Mouse (Mus musculus) myocyte (in vitro differentiated cells): Measurements from ENCODE around the gene Anapc7. TPM values are rescaled to one million over a fixed set of nuclear protein-coding genes. Genes with fewer than 3 reads are reported as not detected.
"Not testable (repeated sequence)": the region's sequence is repeated elsewhere in the genome, so short reads cannot be mapped to it uniquely, and the experiment has no call there.

Experiments used
- H3K27me3 ChIP-seq: one replicate; pipeline ENCODE4 v1.6.1; 2011; ENCODE audit not compliant: control insufficient read depth, insufficient read depth, insufficient read length
- H3K36me3 ChIP-seq: one replicate; pipeline ENCODE4 v1.6.1; 2011; ENCODE audit not compliant: control insufficient read depth, insufficient read depth
- H3K4me2 ChIP-seq: one replicate; pipeline ENCODE4 v1.6.1; 2011; ENCODE audit warnings: low read depth, control low read depth
- H3K4me3 ChIP-seq: one replicate; pipeline ENCODE4 v1.5.1; 2011; ENCODE audit warnings: mild to moderate bottlenecking, control low read depth, moderate library complexity
- H3K79me2 ChIP-seq: one replicate; pipeline ENCODE4 v1.6.1; 2011; ENCODE audit not compliant: control insufficient read depth, insufficient read depth
- H3ac ChIP-seq: one replicate; pipeline ENCODE4 v1.6.1; 2011; ENCODE audit not compliant: control insufficient read depth, insufficient read length
- CEBPB ChIP-seq: IDR thresholded peaks from 2 replicates; pipeline ENCODE4 v1.6.1; 2011; ENCODE audit warnings: mild to moderate bottlenecking, moderate library complexity; ENCODE audit not compliant: poor library complexity, insufficient read depth, severe bottlenecking
- E2F4 ChIP-seq: IDR thresholded peaks from one replicate; pipeline ENCODE4 v1.6.1; 2011; ENCODE audit warnings: mild to moderate bottlenecking, control low read depth, moderate library complexity; ENCODE audit not compliant: insufficient read depth
- MAX ChIP-seq: IDR thresholded peaks from one replicate; pipeline ENCODE4 v1.6.1; 2011; ENCODE audit warnings: low read depth, mild to moderate bottlenecking, control low read depth
- MYOD1 ChIP-seq, 3 experiments: IDR thresholded peaks; one replicate each; pipeline ENCODE4 v1.6.1; 2011; ENCODE audit warnings: control low read depth in 2 of 3, low read depth in 2 of 3, mild to moderate bottlenecking in 2 of 3, moderate library complexity in 1 of 3; ENCODE audit not compliant: insufficient read length in 2 of 3, control insufficient read depth in 1 of 3
- MYOG ChIP-seq, 3 experiments: IDR thresholded peaks; one replicate each; pipeline ENCODE4 v1.6.1; 2011; ENCODE audit warnings: control low read depth in 2 of 3, low read depth in 2 of 3, mild to moderate bottlenecking in 2 of 3; ENCODE audit not compliant: insufficient read length in 2 of 3, control insufficient read depth in 1 of 3, insufficient read depth in 1 of 3
- POLR2A ChIP-seq: IDR thresholded peaks from one replicate; pipeline ENCODE4 v1.6.1; 2011; ENCODE audit warnings: low read depth, mild to moderate bottlenecking, control low read depth, moderate library complexity; ENCODE audit not compliant: insufficient read length
- POLR2AphosphoS2 ChIP-seq: IDR thresholded peaks from one replicate; pipeline ENCODE4 v1.6.1; 2011; ENCODE audit warnings: low read depth, control low read depth; ENCODE audit not compliant: insufficient read length
- REST ChIP-seq: IDR thresholded peaks from one replicate; pipeline ENCODE4 v1.6.1; 2011; ENCODE audit warnings: mild to moderate bottlenecking, control low read depth, moderate library complexity; ENCODE audit not compliant: insufficient read depth, insufficient read length
- SRF ChIP-seq: IDR thresholded peaks from one replicate; pipeline ENCODE4 v1.6.1; 2011; ENCODE audit warnings: low read depth; ENCODE audit not compliant: control insufficient read depth, insufficient read length
- TCF12 ChIP-seq: IDR thresholded peaks from one replicate; pipeline ENCODE4 v1.6.1; 2011; ENCODE audit warnings: mild to moderate bottlenecking, control low read depth; ENCODE audit not compliant: poor library complexity, insufficient read depth, severe bottlenecking
- TCF3 ChIP-seq: IDR thresholded peaks from one replicate; pipeline ENCODE4 v1.6.1; 2011; ENCODE audit warnings: low read depth, control low read depth; ENCODE audit not compliant: insufficient read length
- USF1 ChIP-seq: IDR thresholded peaks from one replicate; pipeline ENCODE4 v1.6.1; 2011; ENCODE audit warnings: low read depth, mild to moderate bottlenecking, control low read depth, moderate library complexity
- polyA plus RNA-seq: library from polyadenylated mRNA; unstranded; fragments of >200 nt; fragmentation: generic; extraction: Trizol; gene quantifications from one replicate; pipeline ENCODE4 v1.2.1, GENCODE M21; 2012; ENCODE audit warnings: missing spikeins

Anapc7 gene
- polyA plus RNA-seq, 1 experiment, result 62.7 TPM

- Histone ChIP-seq H3K79me2 (no peaks in the 10 kb centered on the region), H3ac (no peak overlapping the region), H3K36me3 (no peaks in the 10 kb centered on the region), H3K4me3 (no peak overlapping the region), H3K4me2 (no peak overlapping the region), H3K27me3 (no peaks in the 10 kb centered on the region)
- TF ChIP-seq E2F4 (no peak), CEBPB (no peak), USF1 (no peak), SRF (no peak), TCF12 (no peak), MYOG (IDR thresholded peaks at IDR 0.05; ENCODE audit: control insufficient read depth in 1 of 3, insufficient read depth in 1 of 3, insufficient read length in 2 of 3, low read depth in 2 of 3) (no peak)
Measured at GRCm38 (mm10) chr5:122412826-122413225, 8.7 kb upstream of the Anapc7 start.

DNA sequence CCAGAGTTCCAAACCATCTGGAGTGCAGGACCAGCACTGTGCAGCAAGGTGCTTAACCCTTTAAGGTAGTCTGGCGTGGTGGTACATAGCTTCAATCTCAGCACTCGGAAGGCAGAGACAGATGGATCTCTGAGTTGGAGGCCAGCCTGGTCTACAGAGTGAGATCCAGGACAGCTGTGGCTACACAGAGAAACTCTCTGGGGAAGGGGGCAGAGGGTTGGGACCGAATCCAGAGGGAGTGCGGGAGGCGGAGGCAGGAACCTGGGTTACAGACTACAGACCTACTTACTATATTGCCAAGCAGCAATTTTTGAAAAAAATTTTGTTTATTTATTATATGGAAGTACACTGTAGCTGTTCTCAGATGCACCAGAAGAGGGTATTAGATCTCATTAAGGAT, 7.1 kb upstream of the Anapc7 start:
- Histone ChIP-seq H3K36me3 (no peaks in the 10 kb centered on the region), H3ac (no peak overlapping the region), H3K4me3 (no peak overlapping the region), H3K27me3 (no peaks in the 10 kb centered on the region), H3K79me2 (no peaks in the 10 kb centered on the region), H3K4me2 (no peak overlapping the region)
- TF ChIP-seq MAX, result no peak
- no peak for TF ChIP-seq TCF3
- no peak for TF ChIP-seq POLR2A
- no peak for TF ChIP-seq SRF
- TF ChIP-seq MYOG (IDR thresholded peaks at IDR 0.05; ENCODE audit: control insufficient read depth in 1 of 3, insufficient read depth in 1 of 3, insufficient read length in 2 of 3, low read depth in 2 of 3), result no peak
- TF ChIP-seq USF1, result no peak
- TF ChIP-seq TCF12, result no peak
- TF ChIP-seq E2F4, result no peak
- no peak for TF ChIP-seq POLR2AphosphoS2
- TF ChIP-seq MYOD1 (IDR thresholded peaks at IDR 0.05; ENCODE audit: control insufficient read depth in 1 of 3, insufficient read length in 2 of 3, low read depth in 2 of 3), result no peak
- TF ChIP-seq CEBPB, result no peak

- no peak overlapping the region for H3K4me2 ChIP-seq
- H3K36me3 ChIP-seq, result no peaks in the 10 kb centered on the region
- no peak for TF ChIP-seq POLR2A
- no peak for TF ChIP-seq MYOG (IDR thresholded peaks at IDR 0.05; ENCODE audit: control insufficient read depth in 1 of 3, insufficient read depth in 1 of 3, insufficient read length in 2 of 3, low read depth in 2 of 3)
- TF ChIP-seq TCF12, result no peak
- TF ChIP-seq USF1, result no peak
- no peak for TF ChIP-seq E2F4
- TF ChIP-seq MYOD1 (IDR thresholded peaks at IDR 0.05; ENCODE audit: control insufficient read depth in 1 of 3, insufficient read length in 2 of 3, low read depth in 2 of 3), result no peak
- TF ChIP-seq SRF, result no peak
- TF ChIP-seq POLR2AphosphoS2, result no peak
- TF ChIP-seq MAX, result no peak
- no peak for TF ChIP-seq REST
- TF ChIP-seq CEBPB, result no peak
- H3ac ChIP-seq, result no peak overlapping the region
- H3K79me2 ChIP-seq, result no peaks in the 10 kb centered on the region
- no peak overlapping the region for H3K4me3 ChIP-seq
- H3K27me3 ChIP-seq, result no peaks in the 10 kb centered on the region
Measured at GRCm38 (mm10) chr5:122415465-122415864, 6.0 kb upstream of the Anapc7 start.

- not testable (repeated sequence) for H3K36me3 ChIP-seq, H3K27me3 ChIP-seq, H3ac ChIP-seq, H3K4me3 ChIP-seq, H3K4me2 ChIP-seq
- peaks cover 34% of the 10 kb centered on the region for H3K79me2 ChIP-seq
Measured at GRCm38 (mm10) chr5:122420676-122421075, 817 bp upstream of the Anapc7 start.

GRCm38 (mm10) chr5:122422071-122422964, 825 bp downstream of the Anapc7 start:
- no peaks in the 10 kb centered on the region for H3K27me3 ChIP-seq
- H3K4me2 ChIP-seq, result peak overlapping the region; percentile 99
- TF ChIP-seq E2F4 (peak; percentile 72), POLR2A (peak; percentile 78), POLR2AphosphoS2 (peak; percentile 68), MAX (peak; percentile 94), MYOG (IDR thresholded peaks at IDR 0.05; ENCODE audit: control insufficient read depth in 1 of 3, insufficient read depth in 1 of 3, insufficient read length in 2 of 3, low read depth in 2 of 3) (no peak)
- H3K36me3 ChIP-seq, result no peaks in the 10 kb centered on the region
- peak overlapping the region; percentile 90 for H3ac ChIP-seq
- peak overlapping the region; percentile 84 for H3K4me3 ChIP-seq
- peaks cover 42% of the 10 kb centered on the region for H3K79me2 ChIP-seq
